Mouse (Mus musculus): Measurements from ENCODE around the gene Ptprn. TPM values are rescaled to one million over a fixed set of nuclear protein-coding genes. Genes with fewer than 3 reads are reported as not detected.

Ptprn gene
- polyA plus RNA-seq, 1 experiment from 2014 or later, result 0.16 TPM

- WGBS, result 71% methylated on average over 10 of the region's 10 CpGs
- Histone ChIP-seq H3K4me1 (ENCODE audit: control insufficient read depth, insufficient read depth, low read length) (no peaks in the 10 kb centered on the region), H3K4me2 (ENCODE audit: low read depth, severe bottlenecking) (no peak overlapping the region)
Observed at GRCm38 (mm10) chr1:75255516-75256046, 8.7 kb downstream of the Ptprn start.

GRCm38 (mm10) chr1:75254625-75255013 lies 9.7 kb downstream of the Ptprn start:
- H3K9ac ChIP-seq (ENCODE audit: low read length), result no peak overlapping the region
- no peak overlapping the region for H3K27ac ChIP-seq (replicated peaks; ENCODE audit: low read depth, low read length)
- H3K4me1 ChIP-seq (ENCODE audit: control insufficient read depth, insufficient read depth, low read length), result no peaks in the 10 kb centered on the region
- WGBS, result 73% methylated on average over 8 of the region's 8 CpGs
- no peak overlapping the region for H3K4me2 ChIP-seq (ENCODE audit: low read depth, severe bottlenecking)
- H3K36me3 ChIP-seq (ENCODE audit: control insufficient read depth, insufficient read depth, low read length), result no peaks in the 10 kb centered on the region
- H3K4me3 ChIP-seq (ENCODE audit: low read depth, low read length), result no peak overlapping the region
- DNase-seq (ENCODE audit: low spot score) (no peak), ATAC-seq (ENCODE audit: insufficient number of reproducible peaks, low FRiP score, low TSS enrichment, low read depth) (no peak)
- no peaks in the 10 kb centered on the region for H3K9me3 ChIP-seq (ENCODE audit: control insufficient read depth, low read length)
- H3K27me3 ChIP-seq (ENCODE audit: control insufficient read depth, insufficient read depth, low read length), result no peaks in the 10 kb centered on the region

More at GRCm38 (mm10) chr1:75255516-75256046, 8.7 kb downstream of the Ptprn start:
- no peaks in the 10 kb centered on the region for H3K27me3 ChIP-seq (ENCODE audit: control insufficient read depth, insufficient read depth, low read length)
- H3K4me3 ChIP-seq (ENCODE audit: low read depth, low read length), result no peak overlapping the region
- H3K27ac ChIP-seq (replicated peaks; ENCODE audit: low read depth, low read length), result no peak overlapping the region
- H3K9me3 ChIP-seq (ENCODE audit: control insufficient read depth, low read length), result no peaks in the 10 kb centered on the region
- no peak overlapping the region for H3K9ac ChIP-seq (ENCODE audit: low read length)
- DNase-seq (ENCODE audit: low spot score) (no peak), ATAC-seq (ENCODE audit: insufficient number of reproducible peaks, low FRiP score, low TSS enrichment, low read depth) (no peak)
- H3K36me3 ChIP-seq (ENCODE audit: control insufficient read depth, insufficient read depth, low read length), result no peaks in the 10 kb centered on the region

GRCm38 (mm10) chr1:75253849-75254624 lies 10.3 kb downstream of the Ptprn start:
- peak; percentile 89 for DNase-seq (ENCODE audit: low spot score)
- Histone ChIP-seq H3K9me3 (ENCODE audit: control insufficient read depth, low read length) (no peaks in the 10 kb centered on the region), H3K27ac (replicated peaks; ENCODE audit: low read depth, low read length) (no peak overlapping the region), H3K27me3 (ENCODE audit: control insufficient read depth, insufficient read depth, low read length) (no peaks in the 10 kb centered on the region), H3K4me3 (ENCODE audit: low read depth, low read length) (no peak overlapping the region), H3K4me2 (ENCODE audit: low read depth, severe bottlenecking) (no peak overlapping the region), H3K9ac (ENCODE audit: low read length) (no peak overlapping the region), H3K4me1 (ENCODE audit: control insufficient read depth, insufficient read depth, low read length) (no peaks in the 10 kb centered on the region), H3K36me3 (ENCODE audit: control insufficient read depth, insufficient read depth, low read length) (no peaks in the 10 kb centered on the region)
- ATAC-seq (ENCODE audit: insufficient number of reproducible peaks, low FRiP score, low TSS enrichment, low read depth), result no peak
- WGBS, result 64% methylated on average over 16 of the region's 16 CpGs

- Histone ChIP-seq H3K27ac (replicated peaks; ENCODE audit: low read depth, low read length) (no peak overlapping the region), H3K4me1 (ENCODE audit: control insufficient read depth, insufficient read depth, low read length) (0 out of 2 replicates have a peak, but pooled peaks cover 3% of the 10 kb centered on the region), H3K4me2 (ENCODE audit: low read depth, severe bottlenecking) (no peak overlapping the region), H3K27me3 (ENCODE audit: control insufficient read depth, insufficient read depth, low read length) (no peaks in the 10 kb centered on the region), H3K36me3 (ENCODE audit: control insufficient read depth, insufficient read depth, low read length) (no peaks in the 10 kb centered on the region), H3K9me3 (ENCODE audit: control insufficient read depth, low read length) (no peaks in the 10 kb centered on the region), H3K4me3 (ENCODE audit: low read depth, low read length) (no peak overlapping the region), H3K9ac (ENCODE audit: low read length) (no peak overlapping the region)
- no peak for DNase-seq (ENCODE audit: low spot score)
- no peak for ATAC-seq (ENCODE audit: insufficient number of reproducible peaks, low FRiP score, low TSS enrichment, low read depth)
- 76% methylated on average over 16 of the region's 16 CpGs for WGBS
Observed at GRCm38 (mm10) chr1:75253029-75253428, 11.3 kb downstream of the Ptprn start.

GRCm38 (mm10) chr1:75252308-75252707 lies 12.0 kb downstream of the Ptprn start:
- Histone ChIP-seq H3K36me3 (ENCODE audit: control insufficient read depth, insufficient read depth, low read length) (no peaks in the 10 kb centered on the region), H3K9me3 (ENCODE audit: control insufficient read depth, low read length) (no peaks in the 10 kb centered on the region), H3K27me3 (ENCODE audit: control insufficient read depth, insufficient read depth, low read length) (no peaks in the 10 kb centered on the region), H3K27ac (replicated peaks; ENCODE audit: low read depth, low read length) (no peak overlapping the region), H3K9ac (ENCODE audit: low read length) (no peak overlapping the region), H3K4me1 (ENCODE audit: control insufficient read depth, insufficient read depth, low read length) (0 out of 2 replicates have a peak, but pooled peaks cover 3% of the 10 kb centered on the region), H3K4me3 (ENCODE audit: low read depth, low read length) (no peak overlapping the region), H3K4me2 (ENCODE audit: low read depth, severe bottlenecking) (no peak overlapping the region)
- DNase-seq (ENCODE audit: low spot score) (no peak), ATAC-seq (ENCODE audit: insufficient number of reproducible peaks, low FRiP score, low TSS enrichment, low read depth) (no peak)
- WGBS, result 69% methylated on average over 13 of the region's 13 CpGs

- no peaks in the 10 kb centered on the region for H3K36me3 ChIP-seq (ENCODE audit: control insufficient read depth, insufficient read depth, low read length)
- DNase-seq (ENCODE audit: low spot score) (peak; percentile 88), ATAC-seq (ENCODE audit: insufficient number of reproducible peaks, low FRiP score, low TSS enrichment, low read depth) (peak; percentile 44; the same call in 1 of the 2 replicates)
- no peak overlapping the region for H3K9ac ChIP-seq (ENCODE audit: low read length)
- WGBS, result 4% methylated on average over 22 of the region's 22 CpGs
- no peaks in the 10 kb centered on the region for H3K27me3 ChIP-seq (ENCODE audit: control insufficient read depth, insufficient read depth, low read length)
- H3K4me2 ChIP-seq (ENCODE audit: low read depth, severe bottlenecking), result peak overlapping the region; percentile 15; the same call in 1 of the 2 replicates
- no peaks in the 10 kb centered on the region for H3K9me3 ChIP-seq (ENCODE audit: control insufficient read depth, low read length)
- H3K27ac ChIP-seq (replicated peaks; ENCODE audit: low read depth, low read length), result no peak overlapping the region
- H3K4me3 ChIP-seq (ENCODE audit: low read depth, low read length), result no peak overlapping the region
- H3K4me1 ChIP-seq (ENCODE audit: control insufficient read depth, insufficient read depth, low read length), result 0 out of 2 replicates have a peak, but pooled peaks cover 3% of the 10 kb centered on the region
Observed at GRCm38 (mm10) chr1:75251112-75251970, 13.0 kb downstream of the Ptprn start.

GRCm38 (mm10) chr1:75250498-75250897 lies 13.8 kb downstream of the Ptprn start:
- H3K27me3 ChIP-seq (ENCODE audit: control insufficient read depth, insufficient read depth, low read length), result no peaks in the 10 kb centered on the region
- DNase-seq (ENCODE audit: low spot score) (no peak), ATAC-seq (ENCODE audit: insufficient number of reproducible peaks, low FRiP score, low TSS enrichment, low read depth) (no peak)
- H3K36me3 ChIP-seq (ENCODE audit: control insufficient read depth, insufficient read depth, low read length), result no peaks in the 10 kb centered on the region
- no peak overlapping the region for H3K27ac ChIP-seq (replicated peaks; ENCODE audit: low read depth, low read length)
- WGBS, result 54% methylated on average over 3 of the region's 3 CpGs
- no peak overlapping the region; the same call in 1 of the 2 replicates for H3K9ac ChIP-seq (ENCODE audit: low read length)
- no peaks in the 10 kb centered on the region for H3K9me3 ChIP-seq (ENCODE audit: control insufficient read depth, low read length)
- 0 out of 2 replicates have a peak, but pooled peaks cover 3% of the 10 kb centered on the region for H3K4me1 ChIP-seq (ENCODE audit: control insufficient read depth, insufficient read depth, low read length)
- no peak overlapping the region for H3K4me2 ChIP-seq (ENCODE audit: low read depth, severe bottlenecking)
- no peak overlapping the region for H3K4me3 ChIP-seq (ENCODE audit: low read depth, low read length)

- 51% methylated on average over 9 of the region's 9 CpGs for WGBS
- Histone ChIP-seq H3K4me1 (ENCODE audit: control insufficient read depth, insufficient read depth, low read length) (0 out of 2 replicates have a peak, but pooled peaks cover 3% of the 10 kb centered on the region), H3K27me3 (ENCODE audit: control insufficient read depth, insufficient read depth, low read length) (no peaks in the 10 kb centered on the region), H3K9ac (ENCODE audit: low read length) (no peak overlapping the region), H3K9me3 (ENCODE audit: control insufficient read depth, low read length) (no peaks in the 10 kb centered on the region), H3K36me3 (ENCODE audit: control insufficient read depth, insufficient read depth, low read length) (no peaks in the 10 kb centered on the region), H3K4me3 (ENCODE audit: low read depth, low read length) (no peak overlapping the region), H3K27ac (replicated peaks; ENCODE audit: low read depth, low read length) (no peak overlapping the region), H3K4me2 (ENCODE audit: low read depth, severe bottlenecking) (no peak overlapping the region)
- DNase-seq (ENCODE audit: low spot score) (no peak), ATAC-seq (ENCODE audit: insufficient number of reproducible peaks, low FRiP score, low TSS enrichment, low read depth) (no peak)
Observed at GRCm38 (mm10) chr1:75248041-75248772, 16.1 kb downstream of the Ptprn start.

Data from limb, embryonic 11.5 days (tissue).